ENCODE assay signal across 14 mouse cellular contexts in genomic region chr3:152149863-152150262, GRCm38 (mm10). TPM values are rescaled to one million over a fixed set of nuclear protein-coding genes. Genes with fewer than 3 reads are reported as not detected.
DNase-seq lines count a peak whose midpoint lies in the region; ATAC-seq and TF ChIP-seq lines count a peak whose summit lies in the region.
"Had no signal": no experiment of that assay in that cellular context is flagged by ENCODE, and none has a peak within 500 bp of the region (broad histone marks: within the 10 kb centered on the region; RNA-seq: fewer than 3 reads in every experiment).

No protein-coding gene starts in this region.

- peaks cover 32% of the 10 kb centered on the region for H3K4me1 ChIP-seq in bone marrow macrophage, adult 2 months (ENCODE audit: control insufficient read depth, insufficient read depth, low read length)
- H3K4me1 ChIP-seq in kidney, embryonic 16.5 days (ENCODE audit: insufficient read depth, low read length) = peaks cover 22% of the 10 kb centered on the region
- H3K4me1 ChIP-seq: forebrain, embryonic 15.5 days had no signal

- H3K4me3 ChIP-seq in gastrocnemius, adult 2 months = 0 out of 2 replicates have a peak overlapping the region, but pooled peaks have one; percentile 11
- H3K4me3 ChIP-seq in bone marrow macrophage, adult 2 months (ENCODE audit: insufficient read depth, low read length) = peak overlapping the region; percentile 13; the same call in 1 of the 2 replicates
- H3K4me3 ChIP-seq in kidney, embryonic 16.5 days (ENCODE audit: low read length) = no peak overlapping the region
- H3K4me3 ChIP-seq: forebrain, embryonic 15.5 days; limb, embryonic 10.5 days had no signal

- no peak for TF ChIP-seq POLR2A in bone marrow macrophage, adult 2 months (IDR thresholded peaks at IDR 0.05; ENCODE audit: borderline replicate concordance, low read depth, low read length)

- no peak overlapping the region; the same call in 1 of the 2 replicates for H3K4me2 ChIP-seq in kidney, embryonic 16.5 days (replicated peaks; ENCODE audit: low read depth, low read length)
- H3K4me2 ChIP-seq: forebrain, embryonic 15.5 days had no signal

- no peaks in the 10 kb centered on the region for H3K36me3 ChIP-seq in kidney, embryonic 16.5 days (ENCODE audit: insufficient read depth, low read length)
- H3K36me3 ChIP-seq: forebrain, embryonic 15.5 days; limb, embryonic 10.5 days had no signal

- peak; percentile 69 for ATAC-seq in kidney, embryonic 16.5 days (ENCODE audit: low FRiP score, low TSS enrichment)
- ATAC-seq in megakaryocyte, adult 5-6 weeks (ENCODE audit: poor library complexity, severe bottlenecking) = 0 out of 2 replicates have a peak, but pooled peaks have one; percentile 17
- ATAC-seq: activated CD4-positive, CD25-positive, alpha-beta regulatory T cell, adult 4 months; forebrain, embryonic 15.5 days had no signal

- H3K9me3 ChIP-seq in kidney, embryonic 16.5 days (ENCODE audit: low read length) = no peaks in the 10 kb centered on the region
- H3K9me3 ChIP-seq: forebrain, embryonic 15.5 days; limb, embryonic 10.5 days had no signal

- DNase-seq in gastrocnemius, adult 2 months = no peak
- no peak for DNase-seq in gastrocnemius, postnatal 36 days
- DNase-seq in ovary, postnatal 36 days (ENCODE audit: low spot score) = no peak
- no peak for DNase-seq in MN1 (ENCODE audit: low spot score)
- DNase-seq in layer of hippocampus, adult 9-11 months = no peak
- DNase-seq: cerebellum, postnatal 25 days; retina, postnatal 1 day; thymus, postnatal 4 days had no signal

- H3K9ac ChIP-seq in kidney, embryonic 16.5 days (replicated peaks; ENCODE audit: low read length) = no peak overlapping the region
- H3K9ac ChIP-seq: forebrain, embryonic 15.5 days had no signal

- intact Hi-C loops in gastrocnemius, adult 2 months (cut with DNase I) = loop anchor here (2.0 kb wide), 1 partner anchor 41 kb away; no protein-coding TSS in a partner anchor
- intact Hi-C loops in gastrocnemius, postnatal 36 days (cut with DNase I) = loop anchor here (5.0 kb wide), 2 partner anchors 37 to 38 kb away; no protein-coding TSS in a partner anchor

- WGBS in kidney, embryonic 16.5 days = 37% methylated on average over 3 of the region's 3 CpGs

- no peak for TF ChIP-seq CTCF in gastrocnemius, adult 2 months (IDR thresholded peaks at IDR 0.05)
- TF ChIP-seq CTCF in bone marrow macrophage, adult 2 months (IDR thresholded peaks at IDR 0.05; ENCODE audit: low read depth, low read length) = no peak

- H3K27me3 ChIP-seq in kidney, embryonic 16.5 days (ENCODE audit: insufficient read depth, low read length) = no peaks in the 10 kb centered on the region
- H3K27me3 ChIP-seq: forebrain, embryonic 15.5 days had no signal

- H3K27ac ChIP-seq in gastrocnemius, adult 2 months = peak overlapping the region; percentile 75
- peak overlapping the region; percentile 39 for H3K27ac ChIP-seq in bone marrow macrophage, adult 2 months (ENCODE audit: insufficient read depth, low read depth, low read length)
- peak overlapping the region; percentile 83 for H3K27ac ChIP-seq in kidney, embryonic 16.5 days (ENCODE audit: low read length)
- H3K27ac ChIP-seq: forebrain, embryonic 15.5 days; limb, embryonic 10.5 days had no signal

RNA-seq across cellular contexts. Expression of gene Gipc2, which starts 16.2 kb away (rescaled TPM):
- under 1 TPM; 0.69 to 0.75 TPM for total RNA-seq in gastrocnemius, adult 2 months (2021)
- under 1 TPM; 0.20 to 0.69 TPM for total RNA-seq in gastrocnemius, postnatal 36 days (2021)
- polyA plus RNA-seq in bone marrow macrophage, adult 2 months (2012; ENCODE audit: insufficient read depth, insufficient read length, missing spikeins) = 1.2 TPM in 1 of 2 replicates, not detected in the other
- polyA plus RNA-seq in kidney, embryonic 16.5 days (2015; fragmentation: Nextera tagmentation; extraction: Ambion mirVana) = 43.7 and 45.7 TPM in 2 replicates
- total RNA-seq in megakaryocyte, adult 5-6 weeks (2015) = not detected in 2 replicates
- 0.44 TPM in 1 of 2 replicates, not detected in the other for total RNA-seq in megakaryocyte, adult 5-6 weeks (2017)
- polyA plus RNA-seq: activated CD4-positive, CD25-positive, alpha-beta regulatory T cell, adult 4 months had no signal
